Mouse (Mus musculus): ENCODE measurements around the gene C530025M09Rik. TPM values are rescaled to one million over a fixed set of nuclear protein-coding genes. Genes with fewer than 3 reads are reported as not detected.

The C530025M09Rik gene
- not detected for polyA plus RNA-seq (2017; shearing (Covaris generic))

GRCm38 (mm10) chr2:149830536-149831458 is at the start of gene C530025M09Rik:
TSS of gene C530025M09Rik (minus strand) at chr2:149831213.
- ATAC-seq: no peak

- no peak for ATAC-seq
Observed at GRCm38 (mm10) chr2:149877954-149878353, 46.9 kb upstream of the C530025M09Rik start.

- no peak for ATAC-seq
Observed at GRCm38 (mm10) chr2:149873346-149873745, 42.3 kb upstream of the C530025M09Rik start.

GRCm38 (mm10) chr2:149872496-149872895 is 41.5 kb upstream of the C530025M09Rik start:
- ATAC-seq: no peak

GRCm38 (mm10) chr2:149870496-149870895 is 39.5 kb upstream of the C530025M09Rik start:
- no peak for ATAC-seq

- ATAC-seq: no peak
Observed at GRCm38 (mm10) chr2:149865914-149866435, 35.0 kb upstream of the C530025M09Rik start.

GRCm38 (mm10) chr2:149861002-149861401 is 30.0 kb upstream of the C530025M09Rik start:
- no peak for ATAC-seq

- ATAC-seq: no peak
Observed at GRCm38 (mm10) chr2:149848778-149849177, 17.8 kb upstream of the C530025M09Rik start.

GRCm38 (mm10) chr2:149844575-149844974 is 13.6 kb upstream of the C530025M09Rik start:
- ATAC-seq: no peak

- ATAC-seq: no peak
Observed at GRCm38 (mm10) chr2:149839666-149840065, 8.7 kb upstream of the C530025M09Rik start.

- no peak for ATAC-seq
Observed at GRCm38 (mm10) chr2:149836471-149837135, 5.6 kb upstream of the C530025M09Rik start.

- ATAC-seq: no peak
Observed at GRCm38 (mm10) chr2:149835091-149835490, 4.1 kb upstream of the C530025M09Rik start.

- no peak for ATAC-seq
Observed at GRCm38 (mm10) chr2:149832301-149832700, 1.3 kb upstream of the C530025M09Rik start.

- no peak for ATAC-seq
Observed at GRCm38 (mm10) chr2:149831459-149832245, 639 bp upstream of the C530025M09Rik start.

GRCm38 (mm10) chr2:149829955-149830535 is 968 bp downstream of the C530025M09Rik start:
- ATAC-seq: no peak

- no peak for ATAC-seq
Observed at GRCm38 (mm10) chr2:149828911-149829310, 2.1 kb downstream of the C530025M09Rik start, which contains the start of gene Syndig1. TSS of gene Syndig1 (plus strand) at chr2:149829211.

- no peak for ATAC-seq
Observed at GRCm38 (mm10) chr2:149820201-149820600, 10.8 kb downstream of the C530025M09Rik start.

- ATAC-seq: no peak
Observed at GRCm38 (mm10) chr2:149819751-149820150, 11.3 kb downstream of the C530025M09Rik start.

- ATAC-seq: no peak
Observed at GRCm38 (mm10) chr2:149818395-149818794, 12.6 kb downstream of the C530025M09Rik start.

- no peak for ATAC-seq
Observed at GRCm38 (mm10) chr2:149812899-149813298, 18.1 kb downstream of the C530025M09Rik start.

GRCm38 (mm10) chr2:149805256-149805655 is 25.8 kb downstream of the C530025M09Rik start:
- no peak for ATAC-seq

GRCm38 (mm10) chr2:149804599-149805140 is 26.3 kb downstream of the C530025M09Rik start:
- no peak for ATAC-seq
